Mouse (Mus musculus): ENCODE data around the gene Gsc. TPM values are rescaled to one million over a fixed set of nuclear protein-coding genes. Genes with fewer than 3 reads are reported as not detected.

Gsc gene
- polyA plus RNA-seq, 1 experiment from 2014 or later = 0.62 TPM

Other genes with a start within 250 kb of the Gsc start
- 1.7 and 2.0 TPM in 2 replicates for gene Serpina3g, start 237.1 kb downstream of the Gsc start, polyA plus RNA-seq (2015; fragmentation: Nextera tagmentation; extraction: Ambion mirVana)
- 0.13 TPM in 1 of 2 replicates, not detected in the other for gene Serpina3i, start 210.2 kb downstream of the Gsc start, polyA plus RNA-seq (2015; fragmentation: Nextera tagmentation; extraction: Ambion mirVana)
- not detected in 2 replicates for gene Serpina3j, start 158.8 kb downstream of the Gsc start, polyA plus RNA-seq (2015; fragmentation: Nextera tagmentation; extraction: Ambion mirVana)
- not detected in 2 replicates for gene Serpina3k, start 134.8 kb downstream of the Gsc start, polyA plus RNA-seq (2015; fragmentation: Nextera tagmentation; extraction: Ambion mirVana)
- gene Serpina3m, start 134.8 kb downstream of the Gsc start, polyA plus RNA-seq (2015; fragmentation: Nextera tagmentation; extraction: Ambion mirVana) = not detected in 2 replicates
- 0.06 TPM in 1 of 2 replicates, not detected in the other for gene Serpina3n, start 66.6 kb downstream of the Gsc start, polyA plus RNA-seq (2015; fragmentation: Nextera tagmentation; extraction: Ambion mirVana)

All from stomach, embryonic 16.5 days (tissue).